Mouse (Mus musculus) CH12.LX (cell line): ENCODE measurements around the gene Rnpc3. TPM values are rescaled to one million over a fixed set of nuclear protein-coding genes. Genes with fewer than 3 reads are reported as not detected.
A peak's percentile ranks its signal among the peaks of the same experiment; 100 is the strongest.
"Not testable (repeated sequence)": the region's sequence is repeated elsewhere in the genome, so short reads cannot be mapped to it uniquely, and the experiment has no call there.

ENCODE experiments used
- DNase-seq: peaks from one replicate; pipeline ENCODE4 v3.0.0-alpha.2; 2013; ENCODE audit errors: extremely low read depth
- H3K27ac ChIP-seq: 2 replicates; pipeline ENCODE4 v1.5.1; 2012; ENCODE audit warnings: low read depth, mild to moderate bottlenecking, control low read depth, moderate library complexity; ENCODE audit not compliant: insufficient read depth
- H3K27me3 ChIP-seq: replicated peaks from 2 replicates; pipeline ENCODE3; 2012; ENCODE audit warnings: inconsistent platforms
- H3K36me3 ChIP-seq, 2 experiments: replicated peaks in 1 of 2; 2 replicates each; pipeline versions ENCODE3 to v1.6.1; 2012; ENCODE audit warnings: inconsistent platforms in 1 of 2, low read length in 1 of 2, mild to moderate bottlenecking in 1 of 2, mixed read lengths in 1 of 2, moderate library complexity in 1 of 2; ENCODE audit not compliant: control insufficient read depth in 1 of 2, insufficient read depth in 1 of 2
- H3K4me1 ChIP-seq, 2 experiments: 2 replicates each; pipeline ENCODE4 v1.6.1; 2012; ENCODE audit warnings: inconsistent platforms in 1 of 2, moderate library complexity in 1 of 2; ENCODE audit not compliant: insufficient read depth in 2 of 2, control insufficient read depth in 1 of 2
- H3K4me2 ChIP-seq: 2 replicates; pipeline ENCODE4 v1.6.1; 2012; ENCODE audit warnings: low read depth, mild to moderate bottlenecking, control low read depth; ENCODE audit not compliant: poor library complexity, insufficient read depth, severe bottlenecking
- H3K4me3 ChIP-seq, 3 experiments: fragments of 150-350 bp in 1 of 3; sonication (generic) in 1 of 3; replicated peaks in 1 of 3; 2 replicates each; pipeline versions ENCODE3 to v1.5.1; 2011 to 2012; ENCODE audit warnings: low read depth in 2 of 3, low read length in 2 of 3, mild to moderate bottlenecking in 2 of 3, moderate library complexity in 2 of 3, control low read depth in 1 of 3, improper control_type of control experiment in 1 of 3, inconsistent platforms in 1 of 3, mixed read lengths in 1 of 3; ENCODE audit not compliant: poor library complexity in 1 of 3
- H3K79me2 ChIP-seq: replicated peaks from 2 replicates; pipeline ENCODE4 v1.6.1; 2012; ENCODE audit warnings: mild to moderate bottlenecking, moderate library complexity; ENCODE audit not compliant: control insufficient read depth, poor library complexity, insufficient read depth, severe bottlenecking; ENCODE audit errors: extremely low read depth
- H3K9ac ChIP-seq: 2 replicates; pipeline ENCODE4 v1.6.1; 2012; ENCODE audit warnings: low read depth, mild to moderate bottlenecking, control low read depth, moderate library complexity; ENCODE audit not compliant: insufficient read depth
- H3K9me3 ChIP-seq: replicated peaks from 2 replicates; pipeline ENCODE3; 2012; ENCODE audit warnings: low read length, inconsistent platforms, mixed read lengths
- CTCF ChIP-seq, 2 experiments: IDR thresholded peaks in 1 of 2; conservative IDR thresholded peaks in 1 of 2; 2 replicates each; pipeline ENCODE4 v1.5.1; 2011 to 2012; ENCODE audit warnings: low read depth in 2 of 2, low read length in 2 of 2, improper control_type of control experiment in 1 of 2, inconsistent platforms in 1 of 2, mild to moderate bottlenecking in 1 of 2, moderate library complexity in 1 of 2
- ETS1 ChIP-seq: conservative IDR thresholded peaks from 2 replicates; pipeline ENCODE4 v1.6.1; 2012; ENCODE audit warnings: low read depth, mild to moderate bottlenecking, inconsistent platforms, low read length, improper control_type of control experiment, moderate library complexity
- JUND ChIP-seq: conservative IDR thresholded peaks from 2 replicates; pipeline ENCODE4 v1.6.1; 2011; ENCODE audit warnings: low read depth, low read length, improper control_type of control experiment
- MEF2A ChIP-seq: IDR thresholded peaks from 2 replicates; pipeline ENCODE4 v1.6.1; 2014; ENCODE audit warnings: low read depth, mild to moderate bottlenecking, inconsistent platforms, low read length, improper control_type of control experiment, borderline replicate concordance
- MXI1 ChIP-seq: IDR thresholded peaks from 2 replicates; pipeline ENCODE4 v1.6.1; 2011; ENCODE audit warnings: mild to moderate bottlenecking, low read depth, low read length, improper control_type of control experiment
- MYC ChIP-seq: IDR thresholded peaks from 2 replicates; pipeline ENCODE4 v1.6.1; 2011; ENCODE audit warnings: low read depth, mild to moderate bottlenecking, improper control_type of control experiment, low read length
- RAD21 ChIP-seq: IDR thresholded peaks from 2 replicates; pipeline ENCODE4 v1.6.1; 2011; ENCODE audit warnings: low read depth, mild to moderate bottlenecking, low read length, improper control_type of control experiment, moderate library complexity
- SMC3 ChIP-seq: IDR thresholded peaks from 2 replicates; pipeline ENCODE4 v1.6.1; 2011; ENCODE audit warnings: low read depth, low read length, improper control_type of control experiment
- TCF12 ChIP-seq: IDR thresholded peaks from 2 replicates; pipeline ENCODE4 v1.6.1; 2014; ENCODE audit warnings: low read depth, mild to moderate bottlenecking, inconsistent platforms, low read length, improper control_type of control experiment
- USF2 ChIP-seq: conservative IDR thresholded peaks from 2 replicates; pipeline ENCODE4 v1.6.1; 2011; ENCODE audit warnings: low read depth, low read length, improper control_type of control experiment
- ZC3H11A ChIP-seq: IDR thresholded peaks from 2 replicates; pipeline ENCODE4 v1.6.1; 2012; ENCODE audit warnings: low read depth, mild to moderate bottlenecking, inconsistent platforms, low read length, improper control_type of control experiment
- dilution Hi-C: fragments of 300-500 bp; cut with MboI; formaldehyde crosslinking; loops from 2 replicates; pipeline ENCODE4 v1.14.3; 2020; ENCODE audit warnings: low sequenced_read_pairs; ENCODE audit not compliant: extremely low pct_unique_long_range_greater_than_20kb, extremely low pct_ligation_motif_present
- in situ Hi-C: fragments of 300-500 bp; cut with MboI; formaldehyde crosslinking; loops from 3 replicates; pipeline ENCODE4 v1.14.3; 2019; ENCODE audit warnings: low sequenced_read_pairs, low pct_ligation_motif_present, low pct_unique_long_range_greater_than_20kb, mixed read lengths
- polyA plus RNA-seq: library from polyadenylated mRNA; unstranded; fragments of >175 nt; gene quantifications from 2 replicates; pipeline ENCODE4 v1.2.1, GENCODE M21; 2012; ENCODE audit warnings: low read depth; ENCODE audit not compliant: insufficient read length
- total RNA-seq, 2 experiments: library from RNA; depleted of rRNA; stranded (reverse); fragments of 300-350 nt in 1 of 2; fragments of >200 nt in 1 of 2; gene quantifications; 2 replicates each; pipeline ENCODE4 v1.2.3; 2012 to 2014

Gene Rnpc3
- total and polyA plus RNA-seq, 3 experiments = 10.3 to 24.2 (median 18.0) TPM

GRCm38 (mm10) chr3:113656940-113657339 is 27.0 kb upstream of the Rnpc3 start:
- Histone ChIP-seq H3K36me3 (no peaks in the 10 kb centered on the region), H3K27me3 (no peaks in the 10 kb centered on the region)
- in situ Hi-C loops = no loop called here

GRCm38 (mm10) chr3:113654335-113654734 is 24.4 kb upstream of the Rnpc3 start:
- dilution Hi-C loops = no loop called here
- H3K4me2 ChIP-seq = no peak overlapping the region
- in situ Hi-C loops = no loop called here
- H3K36me3 ChIP-seq = no peaks in the 10 kb centered on the region
- H3K9ac ChIP-seq = no peak overlapping the region
- no peak for DNase-seq
- TF ChIP-seq SMC3 (no peak), MEF2A (no peak), JUND (no peak), MXI1 (no peak), RAD21 (no peak), ZC3H11A (no peak), MYC (no peak), TCF12 (no peak)
- no peaks in the 10 kb centered on the region for H3K9me3 ChIP-seq
- H3K4me3 ChIP-seq = no peak overlapping the region
- H3K27ac ChIP-seq = no peak overlapping the region
- peaks cover 0 to 3% of the 10 kb centered on the region in 2 experiments; a peak in 1 of 4 replicates for H3K4me1 ChIP-seq
- H3K79me2 ChIP-seq = no peaks in the 10 kb centered on the region
- H3K27me3 ChIP-seq = no peaks in the 10 kb centered on the region

More at GRCm38 (mm10) chr3:113656940-113657339, 27.0 kb upstream of the Rnpc3 start:
- no peak overlapping the region for H3K4me3 ChIP-seq
- peak; percentile 52 for DNase-seq
- peak; percentile 73 for TF ChIP-seq SMC3
- peak; percentile 57 to 81 for TF ChIP-seq CTCF (conservative IDR thresholded peaks at IDR 0.05 in 1 of 2, IDR thresholded peaks at IDR 0.05 in 1 of 2; ENCODE audit: low read depth in 2 of 2, low read length in 2 of 2)
- no peak for TF ChIP-seq ETS1
- peak; percentile 44 for TF ChIP-seq RAD21
- TF ChIP-seq USF2 = no peak
- dilution Hi-C loops = no loop called here
- no peak overlapping the region for H3K9ac ChIP-seq
- H3K9me3 ChIP-seq = no peaks in the 10 kb centered on the region
- no peak overlapping the region for H3K27ac ChIP-seq
- H3K79me2 ChIP-seq = no peaks in the 10 kb centered on the region
- H3K4me2 ChIP-seq = no peak overlapping the region
- peaks cover 0 to 3% of the 10 kb centered on the region in 2 experiments; a peak in 1 of 4 replicates for H3K4me1 ChIP-seq

GRCm38 (mm10) chr3:113651386-113651785 is 21.4 kb upstream of the Rnpc3 start:
- H3K4me2 ChIP-seq, H3K27ac ChIP-seq, H3K79me2 ChIP-seq, in situ Hi-C loops, H3K27me3 ChIP-seq, H3K9me3 ChIP-seq, dilution Hi-C loops, H3K4me3 ChIP-seq, H3K9ac ChIP-seq, H3K4me1 ChIP-seq, H3K36me3 ChIP-seq: not testable (repeated sequence)
- peak; percentile 40 for TF ChIP-seq SMC3
- peak in 1 of 2 experiments; percentile 68; a peak in 2 of 4 replicates for TF ChIP-seq CTCF (conservative IDR thresholded peaks at IDR 0.05 in 1 of 2, IDR thresholded peaks at IDR 0.05 in 1 of 2; ENCODE audit: low read depth in 2 of 2, low read length in 2 of 2)
- peak; percentile 79 for TF ChIP-seq RAD21
- peak; percentile 29 for DNase-seq
